Mouse (Mus musculus) gastrocnemius, postnatal 36 days (tissue): ENCODE data around the gene Cacna1c. TPM values are rescaled to one million over a fixed set of nuclear protein-coding genes. Genes with fewer than 3 reads are reported as not detected.

Experiments used
- DNase-seq, 2 experiments: peaks; one replicate each; pipeline ENCODE4 v3.0.0; 2022
- intact Hi-C: fragments of 180-260 bp; cut with DNase I; formaldehyde crosslinking; loops from one replicate; pipeline ENCODE4 v1.15.1; 2025
- total RNA-seq, 2 experiments: library from RNA; stranded (reverse); gene quantifications; 2 replicates each; pipeline ENCODE4 v1.2.3; 2021

Cacna1c gene
- total RNA-seq, 2 experiments from 2014 or later = 1.5 to 2.3 TPM

- intact Hi-C loops = no loop called here
- peak; percentile 25 to 29 for DNase-seq
Observed at GRCm38 (mm10) chr6:118739961-118740599, 456.1 kb downstream of the Cacna1c start.

GRCm38 (mm10) chr6:118739344-118739743, 456.9 kb downstream of the Cacna1c start:
- intact Hi-C loops = no loop called here
- no peak for DNase-seq

GRCm38 (mm10) chr6:118738656-118739055, 457.6 kb downstream of the Cacna1c start:
- DNase-seq = no peak
- intact Hi-C loops = no loop called here

- intact Hi-C loops = no loop called here
- no peak for DNase-seq
Observed at GRCm38 (mm10) chr6:118737078-118737477, 459.1 kb downstream of the Cacna1c start.

GRCm38 (mm10) chr6:118736491-118736890, 459.7 kb downstream of the Cacna1c start:
- DNase-seq = no peak
- intact Hi-C loops = no loop called here

GRCm38 (mm10) chr6:118735145-118735544, 461.1 kb downstream of the Cacna1c start:
- intact Hi-C loops = no loop called here
- no peak for DNase-seq

GRCm38 (mm10) chr6:118731937-118732336, 464.3 kb downstream of the Cacna1c start:
- intact Hi-C loops = no loop called here
- no peak for DNase-seq

- intact Hi-C loops = no loop called here
- no peak for DNase-seq
Observed at GRCm38 (mm10) chr6:118724908-118725307, 471.3 kb downstream of the Cacna1c start.

- intact Hi-C loops = no loop called here
- DNase-seq = no peak
Observed at GRCm38 (mm10) chr6:118724388-118724787, 471.8 kb downstream of the Cacna1c start.

- intact Hi-C loops = no loop called here
- DNase-seq = no peak
Observed at GRCm38 (mm10) chr6:118722336-118722735, 473.9 kb downstream of the Cacna1c start.

- intact Hi-C loops = no loop called here
- DNase-seq = no peak
Observed at GRCm38 (mm10) chr6:118719486-118719885, 476.7 kb downstream of the Cacna1c start.

GRCm38 (mm10) chr6:118713286-118713685, 482.9 kb downstream of the Cacna1c start:
- no peak for DNase-seq
- intact Hi-C loops = no loop called here

- intact Hi-C loops = no loop called here
- no peak for DNase-seq
Observed at GRCm38 (mm10) chr6:118711677-118712322, 484.4 kb downstream of the Cacna1c start.

- DNase-seq = no peak
- intact Hi-C loops = no loop called here
Observed at GRCm38 (mm10) chr6:118707066-118707465, 489.2 kb downstream of the Cacna1c start.

GRCm38 (mm10) chr6:118705840-118706239, 490.4 kb downstream of the Cacna1c start:
- intact Hi-C loops = no loop called here

GRCm38 (mm10) chr6:118694626-118695025, 501.6 kb downstream of the Cacna1c start:
- no peak for DNase-seq
- intact Hi-C loops = no loop called here

More at GRCm38 (mm10) chr6:118705840-118706239, 490.4 kb downstream of the Cacna1c start:
- no peak for DNase-seq

- DNase-seq = no peak
- intact Hi-C loops = no loop called here
Observed at GRCm38 (mm10) chr6:118689447-118689846, 506.8 kb downstream of the Cacna1c start.

GRCm38 (mm10) chr6:118688856-118689255, 507.4 kb downstream of the Cacna1c start:
- DNase-seq = no peak
- intact Hi-C loops = no loop called here

GRCm38 (mm10) chr6:118680814-118681213, 515.4 kb downstream of the Cacna1c start:
- intact Hi-C loops = no loop called here
- DNase-seq = no peak

GRCm38 (mm10) chr6:118678031-118678430, 518.2 kb downstream of the Cacna1c start:
- no peak for DNase-seq
- intact Hi-C loops = no loop called here

- DNase-seq = no peak
- intact Hi-C loops = no loop called here
Observed at GRCm38 (mm10) chr6:118677306-118677705, 518.9 kb downstream of the Cacna1c start.

- intact Hi-C loops = no loop called here
- DNase-seq = no peak
Observed at GRCm38 (mm10) chr6:118674781-118675180, 521.4 kb downstream of the Cacna1c start.
